In the genomic region with DNA sequence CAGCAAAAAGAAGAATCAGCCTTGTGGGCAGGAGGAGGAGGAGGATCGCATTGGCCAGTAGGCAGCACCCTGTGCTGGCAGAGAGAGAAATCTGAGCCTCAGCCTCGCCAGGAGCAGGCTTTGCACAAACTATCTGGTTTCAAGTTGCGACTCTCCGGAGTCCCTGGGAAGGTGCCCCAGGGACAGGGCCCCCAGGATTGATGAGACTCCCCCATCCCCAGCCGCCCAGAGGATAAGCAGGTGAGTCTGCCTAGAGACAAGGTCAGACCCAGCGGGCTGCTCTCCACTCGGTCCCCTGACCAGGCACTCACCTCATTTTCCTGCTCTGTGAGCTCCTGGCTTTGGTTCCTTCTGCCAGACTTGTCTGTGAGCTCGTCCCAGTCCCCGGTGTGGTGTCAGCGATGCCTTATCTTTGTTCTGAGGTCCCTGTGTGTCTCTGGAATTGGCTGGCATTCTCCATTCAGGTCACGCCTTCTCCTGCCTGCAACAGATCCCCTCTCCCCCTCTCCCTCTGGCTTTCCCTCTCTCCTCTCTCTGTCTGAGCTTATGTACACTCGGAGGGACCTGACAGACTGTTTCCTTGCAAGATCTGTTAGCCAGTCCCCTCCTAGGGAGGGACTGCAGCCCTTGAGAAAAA, we compare ENCODE assay signal across 7 mouse cellular contexts. TPM values are rescaled to one million over a fixed set of nuclear protein-coding genes. Genes with fewer than 3 reads are reported as not detected.
A peak's percentile ranks its signal among the peaks of the same experiment; 100 is the strongest.
DNase-seq lines count a peak whose midpoint lies in the region; ATAC-seq and TF ChIP-seq lines count a peak whose summit lies in the region.

A gene (plus strand): TSS at position 57 of the 637 bp plus-strand sequence.
A gene (minus strand): TSS at position 581 of the 637 bp plus-strand sequence.

- WGBS in embryonic facial prominence, embryonic 12.5 days = 0% methylated on average over 12 of the region's 12 CpGs
- 3% methylated on average over 12 of the region's 12 CpGs for whole genome bisulfite sequencing in heart, postnatal 0 days
- 1% methylated on average over 12 of the region's 12 CpGs for WGBS in limb, embryonic 14.5 days

- peaks cover 28% of the 10 kb centered on the region for H3K4me1 ChIP-seq in E14TG2a.4 (replicated peaks; ENCODE audit: low read depth, low read length)
- H3K4me1 ChIP-seq in embryonic facial prominence, embryonic 12.5 days = peaks cover 44% of the 10 kb centered on the region
- peaks cover 22% of the 10 kb centered on the region for H3K4me1 ChIP-seq in heart, postnatal 0 days (ENCODE audit: control insufficient read depth, insufficient read depth)
- H3K4me1 ChIP-seq in limb, embryonic 14.5 days (ENCODE audit: control insufficient read depth, insufficient read depth, low read length) = peaks cover 52% of the 10 kb centered on the region

- TF ChIP-seq POLR2A in limb, embryonic 14.5 days (IDR thresholded peaks at IDR 0.05; ENCODE audit: borderline replicate concordance, extremely low read depth, insufficient read depth, insufficient read length) = no peak

- H3K4me3 ChIP-seq in E14TG2a.4 (replicated peaks; ENCODE audit: low read length) = peak within 1 kb of the TSS; percentile 60
- peak within 1 kb of the TSS; percentile 27 for H3K4me3 ChIP-seq in embryonic facial prominence, embryonic 12.5 days
- peak within 1 kb of the TSS; percentile 43 for H3K4me3 ChIP-seq in heart, postnatal 0 days (ENCODE audit: low read depth, low read length)
- peak within 1 kb of the TSS; percentile 29 for H3K4me3 ChIP-seq in limb, embryonic 14.5 days (replicated peaks; ENCODE audit: low read length)

- peak; percentile 70 for DNase-seq in 3T3-L1 (ENCODE audit: low read depth, low spot score)
- DNase-seq in heart, postnatal 0 days (ENCODE audit: low spot score) = no peak
- no peak for DNase-seq in limb, embryonic 14.5 days (ENCODE audit: low spot score)
- DNase-seq in retina, embryonic 14.5 days (ENCODE audit: low spot score) = peak; percentile 44
- no peak for DNase-seq in thymus, postnatal 14 days

- ATAC-seq in embryonic facial prominence, embryonic 12.5 days (ENCODE audit: insufficient number of reproducible peaks, insufficient read depth, low FRiP score, low TSS enrichment) = peak; percentile 57
- peak; percentile 50 for ATAC-seq in heart, postnatal 0 days (ENCODE audit: insufficient read depth, low read depth)
- peak; percentile 50 for ATAC-seq in limb, embryonic 14.5 days (ENCODE audit: low FRiP score, low read depth)

- no peak for TF ChIP-seq CTCF in E14TG2a.4 (conservative IDR thresholded peaks at IDR 0.05; ENCODE audit: low read length)
- TF ChIP-seq CTCF in heart, postnatal 0 days (IDR thresholded peaks at IDR 0.05; ENCODE audit: low read depth) = no peak

- H3K27ac ChIP-seq in embryonic facial prominence, embryonic 12.5 days = peak within 1 kb of the TSS; percentile 81
- H3K27ac ChIP-seq in heart, postnatal 0 days (ENCODE audit: low read depth) = peak within 1 kb of the TSS; percentile 71
- H3K27ac ChIP-seq in limb, embryonic 14.5 days (replicated peaks; ENCODE audit: low read depth, low read length) = peak within 1 kb of the TSS; percentile 40; the same call in 1 of the 2 replicates

- peak within 1 kb of the TSS; percentile 47 for H3K4me2 ChIP-seq in embryonic facial prominence, embryonic 12.5 days (replicated peaks)
- peak within 1 kb of the TSS; percentile 64 for H3K4me2 ChIP-seq in heart, postnatal 0 days (ENCODE audit: low read depth, low read length)
- H3K4me2 ChIP-seq in limb, embryonic 14.5 days (replicated peaks; ENCODE audit: low read depth, low read length, severe bottlenecking) = peak within 1 kb of the TSS; percentile 54

- H3K36me3 ChIP-seq in E14TG2a.4 (ENCODE audit: insufficient read depth, low read length) = no peaks in the 10 kb centered on the region
- H3K36me3 ChIP-seq in embryonic facial prominence, embryonic 12.5 days = no peaks in the 10 kb centered on the region
- H3K36me3 ChIP-seq in heart, postnatal 0 days (replicated peaks; ENCODE audit: control insufficient read depth, insufficient read depth, low read length) = no peaks in the 10 kb centered on the region
- no peaks in the 10 kb centered on the region for H3K36me3 ChIP-seq in limb, embryonic 14.5 days (ENCODE audit: control insufficient read depth, insufficient read depth, low read length)

- H3K9ac ChIP-seq in embryonic facial prominence, embryonic 12.5 days = peak within 1 kb of the TSS; percentile 10; the same call in 1 of the 2 replicates
- peak within 1 kb of the TSS; percentile 27 for H3K9ac ChIP-seq in heart, postnatal 0 days (replicated peaks; ENCODE audit: low read depth, low read length)
- peak within 1 kb of the TSS; percentile 44 for H3K9ac ChIP-seq in limb, embryonic 14.5 days (ENCODE audit: low read depth, low read length, severe bottlenecking)

- peaks cover 47% of the 10 kb centered on the region for H3K27me3 ChIP-seq in E14TG2a.4 (ENCODE audit: insufficient read depth, low read length)
- no peaks in the 10 kb centered on the region for H3K27me3 ChIP-seq in embryonic facial prominence, embryonic 12.5 days
- H3K27me3 ChIP-seq in heart, postnatal 0 days (ENCODE audit: control insufficient read depth, insufficient read depth, low read length) = no peaks in the 10 kb centered on the region
- no peaks in the 10 kb centered on the region for H3K27me3 ChIP-seq in limb, embryonic 14.5 days (ENCODE audit: control insufficient read depth, insufficient read depth, low read length)

- H3K9me3 ChIP-seq in E14TG2a.4 (ENCODE audit: low read length) = no peaks in the 10 kb centered on the region
- H3K9me3 ChIP-seq in embryonic facial prominence, embryonic 12.5 days = no peaks in the 10 kb centered on the region
- H3K9me3 ChIP-seq in heart, postnatal 0 days (replicated peaks; ENCODE audit: control insufficient read depth, low read length) = peaks cover 2% of the 10 kb centered on the region; the same call in 1 of the 2 replicates
- H3K9me3 ChIP-seq in limb, embryonic 14.5 days (ENCODE audit: control insufficient read depth, low read length) = no peaks in the 10 kb centered on the region

- no peak for TF ChIP-seq EP300 in heart, postnatal 0 days (IDR thresholded peaks at IDR 0.05; ENCODE audit: low read depth)

RNA-seq across cellular contexts. Expression of the first gene that starts in this region (rescaled TPM):
- polyA plus RNA-seq in embryonic facial prominence, embryonic 12.5 days (2016; fragmentation: Nextera tagmentation; extraction: Ambion mirVana) = 3.0 and 3.7 TPM in 2 replicates
- total RNA-seq in heart, postnatal 0 days (2014; rRNA removed; ENCODE audit: low replicate concordance) = 9.8 and 42.1 TPM in 2 replicates
- 12.7 and 16.9 TPM in 2 replicates for polyA plus RNA-seq in heart, postnatal 0 days (2015; fragmentation: Nextera tagmentation; extraction: Ambion mirVana)
- 3.7 and 4.2 TPM in 2 replicates for polyA plus RNA-seq in limb, embryonic 14.5 days (2012; rRNA removed)
- 4.3 and 5.7 TPM in 2 replicates for polyA plus RNA-seq in limb, embryonic 14.5 days (2014; fragmentation: Nextera tagmentation; extraction: Ambion mirVana)

RNA-seq across cellular contexts. Expression of the second gene that starts in this region (rescaled TPM):
- polyA plus RNA-seq in embryonic facial prominence, embryonic 12.5 days (2016; fragmentation: Nextera tagmentation; extraction: Ambion mirVana) = 3.3 and 4.5 TPM in 2 replicates
- 9.8 and 20.1 TPM in 2 replicates for total RNA-seq in heart, postnatal 0 days (2014; rRNA removed; ENCODE audit: low replicate concordance)
- polyA plus RNA-seq in heart, postnatal 0 days (2015; fragmentation: Nextera tagmentation; extraction: Ambion mirVana) = 6.6 and 7.7 TPM in 2 replicates
- polyA plus RNA-seq in limb, embryonic 14.5 days (2012; rRNA removed) = 9.5 and 10.1 TPM in 2 replicates
- 7.2 and 9.7 TPM in 2 replicates for polyA plus RNA-seq in limb, embryonic 14.5 days (2014; fragmentation: Nextera tagmentation; extraction: Ambion mirVana)

Comparison
In these comparisons a context has a peak if more than half of its experiments do, and no peak if none do; other contexts are left out.
1. DNase-seq: peak in 3T3-L1 (single experiment) and retina, embryonic 14.5 days (single experiment); none in heart, postnatal 0 days (single experiment), limb, embryonic 14.5 days (single experiment) and thymus, postnatal 14 days (single experiment).
2. Peak in every context shown above with its lines, with median percentiles within 50 percentile points of each other: H3K4me3 ChIP-seq, ATAC-seq, H3K27ac ChIP-seq, H3K4me2 ChIP-seq and H3K9ac ChIP-seq.